Mouse (Mus musculus) spleen, adult 2 months (tissue): ENCODE results near the gene Pum1. TPM values are rescaled to one million over a fixed set of nuclear protein-coding genes. Genes with fewer than 3 reads are reported as not detected.

ENCODE experiments used
- DNase-seq, 2 experiments: peaks; one replicate each; pipeline versions ENCODE4 v3.0.0 to v3.0.0-alpha.2; 2012 to 2021; ENCODE audit warnings: low spot score in 2 of 2, low read depth in 1 of 2
- H3K27ac ChIP-seq: fragments of 200-500 bp; 2 replicates; pipeline ENCODE4 v1.5.1; 2012; ENCODE audit warnings: low read length, inconsistent platforms; ENCODE audit not compliant: insufficient read depth
- H3K27me3 ChIP-seq: fragments of 200-500 bp; 2 replicates; pipeline ENCODE4 v1.6.1; 2012; ENCODE audit warnings: mild to moderate bottlenecking, moderate library complexity, low read length, inconsistent platforms; ENCODE audit not compliant: control insufficient read depth, insufficient read depth
- H3K36me3 ChIP-seq: fragments of 200-500 bp; 2 replicates; pipeline ENCODE4 v1.6.1; 2012; ENCODE audit warnings: mild to moderate bottlenecking, low read length, inconsistent platforms; ENCODE audit not compliant: control insufficient read depth, insufficient read depth
- H3K4me1 ChIP-seq: fragments of 200-500 bp; 2 replicates; pipeline ENCODE4 v1.6.1; 2011; ENCODE audit warnings: inconsistent platforms; ENCODE audit not compliant: control insufficient read depth, insufficient read depth, insufficient read length
- H3K4me3 ChIP-seq: fragments of 200-500 bp; 2 replicates; pipeline ENCODE4 v1.5.1; 2011; ENCODE audit warnings: mild to moderate bottlenecking, inconsistent platforms; ENCODE audit not compliant: insufficient read depth, insufficient read length; ENCODE audit errors: extremely low read depth
- CTCF ChIP-seq: fragments of 200-500 bp; IDR thresholded peaks from 2 replicates; pipeline ENCODE4 v1.5.1; 2011; ENCODE audit warnings: mild to moderate bottlenecking, inconsistent platforms; ENCODE audit not compliant: insufficient read depth, insufficient read length, insufficient replicate concordance; ENCODE audit errors: extremely low read depth
- POLR2A ChIP-seq: fragments of 200-500 bp; IDR thresholded peaks from 2 replicates; pipeline ENCODE4 v1.6.1; 2011; ENCODE audit warnings: low read depth, low read length, inconsistent platforms
- WGBS: fragments of 180-500 bp; shearing (Covaris S2); methylation state at CpG from one replicate; pipeline ENCODE4 v1.1.7; 2018; 5-methylcytosine and 5-hydroxymethylcytosine counted together
- polyA plus RNA-seq: library from polyadenylated mRNA; depleted of rRNA; stranded (reverse); fragments of >200 nt; gene quantifications from 2 replicates; pipeline ENCODE4 v1.2.3, GENCODE M21; 2012

Gene Pum1
- polyA plus RNA-seq, 1 experiment, result 34.9 TPM

DNA sequence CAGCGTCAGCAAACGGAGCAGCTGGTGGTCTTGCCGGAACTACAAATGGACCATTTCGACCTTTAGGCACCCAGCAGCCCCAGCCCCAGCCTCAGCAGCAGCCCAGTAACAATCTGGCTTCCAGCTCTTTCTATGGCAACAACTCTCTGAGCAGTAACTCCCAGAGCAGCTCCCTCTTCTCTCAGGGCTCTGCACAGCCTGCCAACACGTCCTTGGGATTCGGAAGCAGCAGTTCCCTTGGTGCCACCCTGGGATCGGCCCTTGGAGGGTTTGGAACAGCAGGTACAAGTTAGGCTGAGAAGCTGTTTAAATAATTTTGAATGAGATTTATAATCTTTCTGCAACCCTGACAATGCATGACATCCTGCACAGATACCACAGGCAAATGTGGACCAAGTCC lies 89.5 kb downstream of the Pum1 start:
- Histone ChIP-seq H3K27me3 (no peaks in the 10 kb centered on the region), H3K4me3 (no peak overlapping the region), H3K4me1 (no peaks in the 10 kb centered on the region), H3K27ac (no peak overlapping the region), H3K36me3 (peaks cover 53% of the 10 kb centered on the region)
- no peak for TF ChIP-seq CTCF
- no peak for TF ChIP-seq POLR2A
- DNase-seq, result no peak
- 86% methylated on average over 7 of the region's 7 CpGs for WGBS

DNA sequence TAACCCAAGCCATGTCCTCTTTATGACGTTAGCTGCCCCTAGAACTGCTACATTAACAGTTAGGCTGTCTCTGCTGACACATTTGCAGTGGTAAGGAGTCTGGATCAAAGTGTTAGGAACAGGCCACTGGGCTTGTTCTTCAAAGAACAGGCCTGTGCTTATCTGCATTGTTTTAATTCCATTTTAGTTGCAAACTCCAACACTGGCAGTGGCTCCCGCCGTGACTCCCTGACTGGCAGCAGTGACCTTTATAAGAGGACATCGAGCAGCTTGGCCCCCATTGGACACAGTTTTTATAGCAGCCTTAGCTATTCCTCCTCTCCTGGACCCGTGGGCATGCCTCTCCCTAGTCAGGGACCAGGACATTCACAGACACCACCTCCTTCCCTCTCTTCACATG lies 90.6 kb downstream of the Pum1 start:
- no peak for DNase-seq
- Histone ChIP-seq H3K27me3 (no peaks in the 10 kb centered on the region), H3K27ac (no peak overlapping the region), H3K4me1 (no peaks in the 10 kb centered on the region), H3K4me3 (no peak overlapping the region), H3K36me3 (peaks cover 59% of the 10 kb centered on the region)
- TF ChIP-seq POLR2A (no peak), CTCF (no peak)
- WGBS, result 89% methylated on average over 5 of the region's 5 CpGs

DNA sequence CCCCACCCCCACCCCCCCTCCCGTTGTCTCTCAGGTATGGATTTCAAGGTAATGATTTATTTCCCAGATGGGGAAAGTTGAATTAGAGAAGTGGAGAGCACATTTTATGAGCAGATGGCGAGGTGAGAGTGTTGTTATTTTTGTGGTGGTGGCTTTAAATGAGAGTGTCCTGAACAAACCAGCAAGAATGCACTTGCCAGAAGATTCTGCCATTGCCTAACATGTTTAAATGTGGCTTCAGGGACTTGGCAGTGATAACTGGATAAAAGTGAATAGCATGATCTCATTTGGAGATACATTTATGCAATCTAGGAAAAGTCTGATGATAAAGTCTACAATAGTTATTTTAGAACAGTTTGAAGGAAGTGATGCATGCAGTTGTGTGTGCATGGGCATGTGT lies 91.7 kb downstream of the Pum1 start:
- Histone ChIP-seq H3K4me3 (no peak overlapping the region), H3K4me1 (no peaks in the 10 kb centered on the region), H3K27ac (no peak overlapping the region), H3K36me3 (peaks cover 62% of the 10 kb centered on the region), H3K27me3 (no peaks in the 10 kb centered on the region)
- WGBS, result 87% methylated on average over 2 of the region's 2 CpGs
- no peak for TF ChIP-seq CTCF
- no peak for TF ChIP-seq POLR2A
- no peak for DNase-seq

DNA sequence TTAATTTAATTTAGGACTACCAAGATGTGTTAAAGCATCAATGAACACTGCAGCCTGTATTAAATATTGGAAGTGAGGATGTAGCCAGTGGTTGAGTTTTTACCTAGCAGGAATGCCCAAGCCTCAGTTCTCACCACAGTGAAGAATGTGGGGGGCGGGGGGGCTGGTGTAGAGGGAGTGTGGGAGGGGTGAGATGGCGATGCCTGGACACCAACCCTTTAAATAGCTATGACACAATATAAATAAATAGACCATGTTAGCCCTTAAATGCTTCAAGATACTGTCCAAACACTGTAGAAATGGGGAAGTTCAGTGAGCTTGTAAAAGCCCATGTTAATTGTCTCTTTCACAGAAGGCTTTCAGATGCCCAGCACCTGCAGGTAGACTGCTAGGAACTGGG lies 96.8 kb downstream of the Pum1 start:
- TF ChIP-seq CTCF, result no peak
- WGBS, result 88% methylated on average over 2 of the region's 2 CpGs
- H3K27me3 ChIP-seq, result no peaks in the 10 kb centered on the region
- H3K27ac ChIP-seq, result no peak overlapping the region
- H3K4me1 ChIP-seq, result no peaks in the 10 kb centered on the region
- H3K36me3 ChIP-seq, result peaks cover 48% of the 10 kb centered on the region
- no peak overlapping the region for H3K4me3 ChIP-seq
- no peak for DNase-seq

DNA sequence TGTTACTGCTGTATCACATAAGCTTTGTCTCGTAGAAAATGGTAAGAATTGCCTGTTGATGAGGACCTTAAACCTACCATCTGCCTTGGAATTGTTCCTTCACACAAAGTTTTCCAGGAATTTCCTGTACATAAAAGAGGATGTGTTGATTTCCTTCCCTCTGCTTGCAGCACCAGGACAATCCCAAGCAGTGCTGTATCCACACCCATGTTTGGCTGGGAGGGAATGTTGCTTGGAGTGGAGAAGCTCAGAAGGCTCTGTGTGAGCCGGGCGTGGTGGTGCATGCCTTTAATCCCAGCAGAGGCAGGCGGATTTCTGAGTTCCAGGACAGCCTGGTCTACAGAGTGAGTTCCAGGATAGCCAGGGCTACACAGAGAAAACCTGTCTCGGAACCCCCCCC lies 98.7 kb downstream of the Pum1 start:
- H3K4me1 ChIP-seq, result no peaks in the 10 kb centered on the region
- no peak for DNase-seq
- H3K27ac ChIP-seq, result no peak overlapping the region
- peaks cover 50% of the 10 kb centered on the region for H3K36me3 ChIP-seq
- 87% methylated on average over 5 of the region's 5 CpGs for WGBS
- H3K27me3 ChIP-seq, result no peaks in the 10 kb centered on the region
- no peak overlapping the region for H3K4me3 ChIP-seq
- TF ChIP-seq POLR2A (no peak), CTCF (no peak)

DNA sequence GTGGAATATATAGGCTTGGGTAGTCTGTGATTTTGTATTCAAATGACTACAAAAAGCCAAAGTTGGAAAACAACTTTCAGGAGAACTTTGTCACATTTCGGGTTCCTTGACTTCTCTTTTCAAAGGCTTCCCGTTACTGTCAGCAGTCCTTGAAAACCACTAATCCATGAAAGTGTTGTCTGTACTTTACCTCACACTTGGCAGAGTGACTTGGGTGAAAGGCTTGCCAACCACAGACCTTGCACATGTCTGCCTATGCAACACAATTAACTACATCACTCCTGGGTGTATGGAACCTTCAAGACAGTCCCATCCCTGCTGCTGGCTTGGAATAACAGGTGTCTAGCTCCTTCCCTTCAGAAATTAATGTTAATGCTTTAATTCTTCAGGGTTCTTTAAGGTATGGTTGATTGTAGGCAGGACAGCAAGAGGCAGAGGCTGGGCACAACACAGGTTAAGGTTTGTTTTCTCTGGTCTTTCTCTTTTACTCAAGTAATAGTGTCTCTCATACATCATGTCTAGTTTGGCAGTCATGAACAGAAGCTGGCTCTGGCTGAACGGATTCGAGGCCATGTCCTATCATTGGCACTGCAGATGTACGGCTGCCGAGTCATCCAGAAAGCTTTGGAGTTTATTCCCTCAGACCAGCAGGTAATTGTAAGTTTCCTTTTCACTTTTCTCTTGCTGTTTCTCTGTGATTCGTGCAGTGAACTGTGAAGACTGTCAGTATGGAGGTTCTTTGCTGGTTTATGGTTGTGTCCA lies 102.5 kb downstream of the Pum1 start:
- no peaks in the 10 kb centered on the region for H3K27me3 ChIP-seq
- TF ChIP-seq CTCF, result no peak
- TF ChIP-seq POLR2A, result no peak

DNA sequence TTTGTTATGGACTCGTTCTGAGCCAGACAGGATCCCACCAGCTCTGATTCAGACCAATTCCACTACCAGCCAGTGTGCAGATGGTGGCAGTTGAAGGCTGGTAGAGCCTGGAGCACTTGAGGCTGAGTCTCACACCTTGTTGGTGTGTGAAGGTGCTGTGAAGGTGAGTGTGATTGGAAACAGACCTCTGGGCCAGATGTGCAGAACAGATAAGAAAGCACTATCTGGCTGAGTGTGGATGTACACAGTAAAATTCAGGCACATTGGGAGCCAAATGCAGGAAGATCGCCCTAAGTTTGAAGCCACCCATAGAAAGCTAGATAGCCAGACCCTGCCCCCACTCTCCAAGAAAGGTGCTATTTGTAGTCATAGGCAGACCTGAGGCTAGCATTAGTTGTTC lies 103.3 kb downstream of the Pum1 start:
- WGBS, result 97% methylated on average over 2 of the region's 2 CpGs
- H3K27me3 ChIP-seq, result no peaks in the 10 kb centered on the region
- H3K36me3 ChIP-seq, result peaks cover 56% of the 10 kb centered on the region
- no peak overlapping the region for H3K27ac ChIP-seq
- TF ChIP-seq CTCF (no peak), POLR2A (no peak)
- no peak for DNase-seq
- no peak overlapping the region for H3K4me3 ChIP-seq
- no peaks in the 10 kb centered on the region for H3K4me1 ChIP-seq

More for the DNA sequence above, 102.5 kb downstream of the Pum1 start:
- Histone ChIP-seq H3K27ac (no peak overlapping the region), H3K36me3 (peaks cover 54% of the 10 kb centered on the region), H3K4me1 (no peaks in the 10 kb centered on the region), H3K4me3 (no peak overlapping the region)
- DNase-seq, result no peak
- 91% methylated on average over 7 of the region's 7 CpGs for WGBS
